In the genomic region with DNA sequence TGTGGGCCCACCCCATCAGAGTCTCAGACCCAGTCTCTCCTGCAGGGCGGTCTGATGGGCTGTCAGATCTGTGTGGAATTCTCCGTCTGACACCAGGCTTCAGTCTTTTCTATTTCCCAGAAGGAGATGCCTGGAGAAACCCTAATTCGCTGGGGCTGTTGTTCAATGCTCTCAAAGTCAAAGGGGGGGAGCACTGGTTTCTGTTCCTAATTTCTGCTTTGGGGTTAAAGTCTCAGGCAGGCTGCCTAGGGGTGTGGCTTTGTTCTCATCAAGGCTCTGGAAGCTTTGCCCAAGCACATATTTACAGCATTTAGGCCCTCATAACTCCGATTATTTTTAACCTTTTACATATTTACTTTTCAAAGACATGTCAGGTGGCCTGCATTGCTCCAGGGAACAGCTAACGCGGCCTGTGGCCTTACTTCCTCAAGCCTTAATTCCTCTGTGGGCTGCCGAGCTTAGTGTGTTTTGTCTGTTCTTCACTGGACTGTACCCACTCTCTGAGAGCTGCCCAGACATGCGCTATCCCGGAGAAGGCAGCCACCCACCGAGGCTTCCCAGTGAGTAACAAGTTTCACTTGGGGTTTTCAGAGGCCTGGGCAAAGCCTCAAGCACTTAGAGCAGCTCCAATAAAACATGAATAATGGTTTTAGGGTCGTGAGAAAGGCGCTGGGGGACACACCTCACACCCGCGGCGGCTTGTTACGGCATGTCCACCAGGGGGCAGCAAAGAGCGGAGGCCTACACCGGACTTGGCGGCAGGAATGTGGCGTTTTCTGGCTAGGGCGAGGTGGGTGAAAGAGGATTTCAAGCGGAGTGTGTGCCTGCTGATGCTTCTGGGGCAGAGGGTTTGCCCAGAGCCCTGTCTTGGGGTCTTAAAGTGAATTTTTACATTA, we compare ENCODE assay signal across 9 mouse cellular contexts. TPM values are rescaled to one million over a fixed set of nuclear protein-coding genes. Genes with fewer than 3 reads are reported as not detected.
DNase-seq lines count a peak whose midpoint lies in the region; ATAC-seq and TF ChIP-seq lines count a peak whose summit lies in the region.
"Had no signal": no experiment of that assay in that cellular context is flagged by ENCODE, and none has a peak within 500 bp of the region (broad histone marks: within the 10 kb centered on the region; RNA-seq: fewer than 3 reads in every experiment).

No protein-coding gene starts in this region.

- H3K9me3 ChIP-seq in hindbrain, embryonic 14.5 days (ENCODE audit: control insufficient read depth, low read length), result no peaks in the 10 kb centered on the region
- no peaks in the 10 kb centered on the region for H3K9me3 ChIP-seq in liver, embryonic 11.5 days (ENCODE audit: control insufficient read depth, low read length)

- peak; percentile 84; the same call in 1 of the 2 replicates for TF ChIP-seq CTCF in olfactory bulb, adult 2 months (IDR thresholded peaks at IDR 0.05; ENCODE audit: insufficient read depth, low read depth, low read length)

- H3K4me2 ChIP-seq in hindbrain, embryonic 14.5 days (replicated peaks), result no peak overlapping the region
- no peak overlapping the region for H3K4me2 ChIP-seq in liver, embryonic 11.5 days

- H3K27ac ChIP-seq in hindbrain, embryonic 14.5 days, result no peak overlapping the region
- H3K27ac ChIP-seq in liver, embryonic 11.5 days (ENCODE audit: low read depth, low read length), result no peak overlapping the region
- H3K27ac ChIP-seq in olfactory bulb, adult 2 months (ENCODE audit: insufficient read depth, low read depth, low read length), result no peak overlapping the region

- no peaks in the 10 kb centered on the region for H3K4me1 ChIP-seq in hindbrain, embryonic 14.5 days (replicated peaks; ENCODE audit: control insufficient read depth, insufficient read depth, low read length)
- no peaks in the 10 kb centered on the region for H3K4me1 ChIP-seq in liver, embryonic 11.5 days (replicated peaks; ENCODE audit: control insufficient read depth, insufficient read depth, low read length)
- H3K4me1 ChIP-seq in olfactory bulb, adult 2 months (ENCODE audit: control insufficient read depth, insufficient read depth, low read length), result 0 out of 2 replicates have a peak, but pooled peaks cover 3% of the 10 kb centered on the region

- no peak for ATAC-seq in hindbrain, embryonic 14.5 days (ENCODE audit: low FRiP score)
- ATAC-seq in liver, embryonic 11.5 days (replicated peaks; ENCODE audit: low FRiP score), result peak; percentile 54; the same call in 1 of the 2 replicates

- DNase-seq in layer of hippocampus, adult 11-12 months (ENCODE audit: low spot score), result peak; percentile 65
- no peak for DNase-seq in layer of hippocampus, adult 9-10 months (ENCODE audit: low spot score)
- DNase-seq in R1 (ENCODE audit: low read depth, low spot score), result peak; percentile 78
- DNase-seq in embryo, embryonic 11 days, result peak; percentile 77
- DNase-seq in hindbrain, embryonic 14.5 days (ENCODE audit: low spot score), result peak; percentile 67
- peak; percentile 75 for DNase-seq in liver, embryonic 11.5 days (ENCODE audit: low spot score)
- peak; percentile 78 for DNase-seq in urinary bladder, adult 2 months (ENCODE audit: low spot score)

- WGBS in hindbrain, embryonic 14.5 days, result 26% methylated on average over 22 of the region's 22 CpGs
- 27% methylated on average over 22 of the region's 22 CpGs for WGBS in liver, embryonic 11.5 days
- WGBS in olfactory bulb, adult 2 months, result 30% methylated on average over 22 of the region's 22 CpGs

- no peak overlapping the region for H3K4me3 ChIP-seq in hindbrain, embryonic 14.5 days (replicated peaks; ENCODE audit: low read length)
- no peak overlapping the region for H3K4me3 ChIP-seq in liver, embryonic 11.5 days (ENCODE audit: low read depth, low read length)
- no peak overlapping the region for H3K4me3 ChIP-seq in olfactory bulb, adult 2 months (ENCODE audit: insufficient read depth, low read depth, low read length)
- H3K4me3 ChIP-seq: erythroblast, embryonic 14.5 days had no signal

- H3K36me3 ChIP-seq in hindbrain, embryonic 14.5 days (replicated peaks; ENCODE audit: control insufficient read depth, insufficient read depth), result no peaks in the 10 kb centered on the region
- no peaks in the 10 kb centered on the region for H3K36me3 ChIP-seq in liver, embryonic 11.5 days (ENCODE audit: control insufficient read depth, insufficient read depth, low read length)

- H3K9ac ChIP-seq in hindbrain, embryonic 14.5 days, result no peak overlapping the region
- no peak overlapping the region for H3K9ac ChIP-seq in liver, embryonic 11.5 days (ENCODE audit: low read depth, low read length)

- TF ChIP-seq POLR2A in olfactory bulb, adult 2 months (IDR thresholded peaks at IDR 0.05; ENCODE audit: insufficient read depth, low read depth, low read length), result no peak

- peaks cover 27% of the 10 kb centered on the region for H3K27me3 ChIP-seq in hindbrain, embryonic 14.5 days (ENCODE audit: control insufficient read depth, insufficient read depth, low read length)
- H3K27me3 ChIP-seq in liver, embryonic 11.5 days (replicated peaks; ENCODE audit: control insufficient read depth, insufficient read depth, low read length), result peaks cover 28% of the 10 kb centered on the region

RNA-seq across cellular contexts. Expression of a gene that starts 6.6 kb away (rescaled TPM):
- polyA plus RNA-seq in hindbrain, embryonic 14.5 days (2014; fragmentation: Nextera tagmentation; extraction: Ambion mirVana), result not detected in 2 replicates
- not detected in 2 replicates for polyA plus RNA-seq in liver, embryonic 11.5 days (2014; fragmentation: Nextera tagmentation; extraction: Ambion mirVana)
- polyA plus RNA-seq in olfactory bulb, adult 2 months (2012; ENCODE audit: insufficient read depth, insufficient read length, low replicate concordance, missing spikeins), result not detected in 2 replicates
- polyA plus RNA-seq in urinary bladder, adult 2 months (2012; rRNA removed), result 0.23 and 0.46 TPM in 2 replicates
- polyA plus RNA-seq: erythroblast, embryonic 14.5 days had no signal

RNA-seq across cellular contexts. Expression of a gene that starts 12.7 kb away (rescaled TPM):
- polyA plus RNA-seq in hindbrain, embryonic 14.5 days (2014; fragmentation: Nextera tagmentation; extraction: Ambion mirVana), result 352 and 396 TPM in 2 replicates
- 50.0 and 51.1 TPM in 2 replicates for polyA plus RNA-seq in liver, embryonic 11.5 days (2014; fragmentation: Nextera tagmentation; extraction: Ambion mirVana)
- not detected in 2 replicates for polyA plus RNA-seq in olfactory bulb, adult 2 months (2012; ENCODE audit: insufficient read depth, insufficient read length, low replicate concordance, missing spikeins)
- 44.9 and 48.1 TPM in 2 replicates for polyA plus RNA-seq in urinary bladder, adult 2 months (2012; rRNA removed)

RNA-seq across cellular contexts. Expression of a gene that starts 13.1 kb away (rescaled TPM):
- polyA plus RNA-seq in hindbrain, embryonic 14.5 days (2014; fragmentation: Nextera tagmentation; extraction: Ambion mirVana), result 0.25 and 0.40 TPM in 2 replicates
- polyA plus RNA-seq in liver, embryonic 11.5 days (2014; fragmentation: Nextera tagmentation; extraction: Ambion mirVana), result 4.1 and 5.3 TPM in 2 replicates
- polyA plus RNA-seq in olfactory bulb, adult 2 months (2012; ENCODE audit: insufficient read depth, insufficient read length, low replicate concordance, missing spikeins), result not detected in 2 replicates
- polyA plus RNA-seq in urinary bladder, adult 2 months (2012; rRNA removed), result 6.0 and 7.8 TPM in 2 replicates

RNA-seq across cellular contexts. Expression of a gene that starts 49.5 kb away (rescaled TPM):
- polyA plus RNA-seq in hindbrain, embryonic 14.5 days (2014; fragmentation: Nextera tagmentation; extraction: Ambion mirVana), result 0.94 and 0.95 TPM in 2 replicates
- polyA plus RNA-seq in liver, embryonic 11.5 days (2014; fragmentation: Nextera tagmentation; extraction: Ambion mirVana), result 0.90 and 1.3 TPM in 2 replicates
- polyA plus RNA-seq in olfactory bulb, adult 2 months (2012; ENCODE audit: insufficient read depth, insufficient read length, low replicate concordance, missing spikeins), result not detected in 2 replicates
- 3.7 TPM in 2 replicates for polyA plus RNA-seq in urinary bladder, adult 2 months (2012; rRNA removed)

Comparison
In these comparisons a context has a peak if more than half of its experiments do, and no peak if none do; other contexts are left out.
1. RNA of a gene that starts 12.7 kb away (polyA plus RNA-seq): 352 to 396 TPM in hindbrain, embryonic 14.5 days, 50.0 to 51.1 TPM in liver, embryonic 11.5 days and 44.9 to 48.1 TPM in urinary bladder, adult 2 months; not detected in olfactory bulb, adult 2 months; every median in the first group is over 10 times any median in the second.